ENCODE assay signal across 8 mouse cellular contexts in the genomic region with DNA sequence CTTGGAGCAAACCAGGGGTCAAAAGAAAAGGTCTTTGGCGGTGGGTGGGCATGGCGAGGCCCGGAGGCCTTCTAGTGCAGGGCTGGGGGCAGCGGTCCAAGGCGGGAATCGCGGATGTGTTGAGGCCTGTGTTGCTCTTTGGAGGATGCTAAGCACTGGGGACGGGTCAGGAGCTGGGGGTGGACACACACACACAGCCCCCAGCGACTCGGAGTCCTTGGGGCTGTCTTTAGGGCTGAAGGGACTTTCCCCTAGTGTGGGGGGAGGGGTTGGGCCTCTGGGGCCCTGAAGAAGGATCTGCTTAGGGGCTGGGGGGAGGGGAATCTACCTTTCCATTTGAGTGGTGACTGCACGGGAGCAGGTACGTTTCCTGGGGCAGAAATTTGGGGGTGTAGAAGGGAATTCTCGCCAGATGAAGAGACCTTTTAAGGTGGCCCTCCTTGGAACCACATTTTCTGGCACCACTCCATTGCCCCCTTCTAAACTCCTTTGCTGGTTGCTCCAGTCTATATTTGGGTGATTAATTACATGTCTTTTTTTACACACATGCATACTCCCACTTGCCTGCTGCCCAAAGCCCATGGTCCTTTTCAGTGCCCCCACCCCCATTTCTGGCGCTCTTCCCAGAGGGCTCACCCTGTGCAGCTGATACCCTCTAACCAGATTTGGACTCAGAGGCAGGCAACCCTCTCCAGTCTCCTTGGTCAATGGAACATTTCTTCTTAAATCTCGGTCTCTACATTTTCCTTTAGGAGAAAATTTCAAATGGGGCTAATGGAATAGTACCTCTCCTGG. TPM values are rescaled to one million over a fixed set of nuclear protein-coding genes. Genes with fewer than 3 reads are reported as not detected.
DNase-seq lines count a peak whose midpoint lies in the region; ATAC-seq and TF ChIP-seq lines count a peak whose summit lies in the region.

No protein-coding gene starts in this region.

- peak overlapping the region; percentile 97 for H3ac ChIP-seq in C2C12 (ENCODE audit: control insufficient read depth, insufficient read length, low read depth)

- peak overlapping the region; percentile 63 for H3K4me2 ChIP-seq in heart, embryonic 11.5 days
- H3K4me2 ChIP-seq in midbrain, embryonic 12.5 days (replicated peaks) = peak overlapping the region; percentile 61

- H3K4me1 ChIP-seq in erythroblast, embryonic 14.5 days (ENCODE audit: control insufficient read depth) = peaks cover 15% of the 10 kb centered on the region
- peaks cover 4% of the 10 kb centered on the region; the same call in 1 of the 2 replicates for H3K4me1 ChIP-seq in heart, embryonic 11.5 days (ENCODE audit: control insufficient read depth, insufficient read depth, low read length)
- 0 out of 2 replicates have a peak, but pooled peaks cover 5% of the 10 kb centered on the region for H3K4me1 ChIP-seq in midbrain, embryonic 12.5 days

- H3K36me3 ChIP-seq in erythroblast, embryonic 14.5 days (ENCODE audit: control insufficient read depth) = no peaks in the 10 kb centered on the region
- peaks cover 4% of the 10 kb centered on the region for H3K36me3 ChIP-seq in C2C12 (ENCODE audit: control insufficient read depth, insufficient read depth)
- no peaks in the 10 kb centered on the region for H3K36me3 ChIP-seq in heart, embryonic 11.5 days (ENCODE audit: control insufficient read depth, insufficient read depth, low read length)
- no peaks in the 10 kb centered on the region for H3K36me3 ChIP-seq in midbrain, embryonic 12.5 days

- peak overlapping the region; percentile 69 for H3K4me3 ChIP-seq in erythroblast, embryonic 14.5 days (replicated peaks)
- peak overlapping the region; percentile 43 for H3K4me3 ChIP-seq in C2C12 (ENCODE audit: insufficient read depth, poor library complexity, severe bottlenecking)
- H3K4me3 ChIP-seq in heart, embryonic 11.5 days (ENCODE audit: low read depth, low read length) = peak overlapping the region; percentile 67
- H3K4me3 ChIP-seq in midbrain, embryonic 12.5 days = peak overlapping the region; percentile 55

- H3K9ac ChIP-seq in heart, embryonic 11.5 days (ENCODE audit: low read depth, low read length) = peak overlapping the region; percentile 77
- peak overlapping the region; percentile 72 for H3K9ac ChIP-seq in midbrain, embryonic 12.5 days (replicated peaks)

- TF ChIP-seq CTCF in C2C12 (IDR thresholded peaks at IDR 0.05; ENCODE audit: control insufficient read depth, insufficient read depth, insufficient read length) = no peak

- DNase-seq in cerebellum, adult 9-10 months = peak; percentile 32
- DNase-seq in kidney, postnatal 4 days = peak; percentile 34 to 54
- DNase-seq in frontal cortex, postnatal 14 days (ENCODE audit: low spot score in 2 of 2) = no peak

- H3K79me2 ChIP-seq in C2C12 (ENCODE audit: control insufficient read depth, insufficient read depth) = peaks cover 44% of the 10 kb centered on the region

- H3K9me3 ChIP-seq in erythroblast, embryonic 14.5 days (ENCODE audit: control insufficient read depth, low read length) = peaks cover 3% of the 10 kb centered on the region; the same call in 1 of the 2 replicates
- no peaks in the 10 kb centered on the region for H3K9me3 ChIP-seq in heart, embryonic 11.5 days (replicated peaks; ENCODE audit: control insufficient read depth, low read length)
- H3K9me3 ChIP-seq in midbrain, embryonic 12.5 days = no peaks in the 10 kb centered on the region

- H3K27me3 ChIP-seq in erythroblast, embryonic 14.5 days (ENCODE audit: control insufficient read depth) = peaks cover 4% of the 10 kb centered on the region
- H3K27me3 ChIP-seq in C2C12 (ENCODE audit: control insufficient read depth, insufficient read depth, insufficient read length) = no peaks in the 10 kb centered on the region
- H3K27me3 ChIP-seq in heart, embryonic 11.5 days (ENCODE audit: control insufficient read depth, insufficient read depth, low read length) = peaks cover 4% of the 10 kb centered on the region; the same call in 1 of the 2 replicates
- no peaks in the 10 kb centered on the region; the same call in 1 of the 2 replicates for H3K27me3 ChIP-seq in midbrain, embryonic 12.5 days

- WGBS in heart, embryonic 11.5 days (ENCODE audit: insufficient replicate concordance) = 17% methylated on average over 15 of the region's 15 CpGs
- 30% methylated on average over 15 of the region's 15 CpGs for WGBS in midbrain, embryonic 12.5 days

- no peak for ATAC-seq in erythroblast, adult 5-6 weeks (replicated peaks; ENCODE audit: low FRiP score, poor library complexity, severe bottlenecking)
- ATAC-seq in heart, embryonic 11.5 days (replicated peaks; ENCODE audit: insufficient number of reproducible peaks, low FRiP score, low TSS enrichment) = no peak; the same call in 1 of the 2 replicates
- ATAC-seq in midbrain, embryonic 12.5 days (ENCODE audit: low FRiP score, low read depth) = peak; percentile 64

- H3K27ac ChIP-seq in heart, embryonic 11.5 days (ENCODE audit: low read depth, low read length) = peak overlapping the region; percentile 62; the same call in 1 of the 2 replicates
- peak overlapping the region; percentile 43; the same call in 1 of the 2 replicates for H3K27ac ChIP-seq in midbrain, embryonic 12.5 days (replicated peaks)

- peaks cover 12% of the 10 kb centered on the region for H3K79me3 ChIP-seq in C2C12 (ENCODE audit: low read depth)

TF ChIP-seq in C2C12, 6 proteins besides CTCF, POLR2A, EP300 and RAD21:
- TF ChIP-seq MYOG (IDR thresholded peaks at IDR 0.05; ENCODE audit: control insufficient read depth, extremely low read depth, insufficient read length) (no peak), USF1 (IDR thresholded peaks at IDR 0.05; ENCODE audit: low read depth) (no peak), CEBPB (IDR thresholded peaks at IDR 0.05; ENCODE audit: low read depth) (no peak), MYOD1 (IDR thresholded peaks at IDR 0.05; ENCODE audit: control insufficient read depth, insufficient read length, low read depth) (no peak), FOSL1 (IDR thresholded peaks at IDR 0.05; ENCODE audit: insufficient read depth, low read length, poor library complexity, severe bottlenecking) (no peak), MAX (IDR thresholded peaks at IDR 0.05) (no peak)

RNA-seq across cellular contexts. Expression of gene Zfp275, which starts 0.7 kb away (rescaled TPM):
- polyA plus RNA-seq in erythroblast, embryonic 14.5 days (2012) = 0.01 and 0.02 TPM in 2 replicates
- 1.3 and 6.1 TPM in 2 replicates for total RNA-seq in erythroblast, adult 5-6 weeks (2015; ENCODE audit: low replicate concordance)
- 0.84 and 1.3 TPM in 2 replicates for total RNA-seq in erythroblast, adult 5-6 weeks (2017; ENCODE audit: low replicate concordance)
- 5.9 TPM for polyA plus RNA-seq in C2C12 (2012; fragmentation: generic; extraction: Trizol)
- polyA plus RNA-seq in heart, embryonic 11.5 days (2014; fragmentation: Nextera tagmentation; extraction: Ambion mirVana) = 12.3 and 14.4 TPM in 2 replicates
- polyA plus RNA-seq in midbrain, embryonic 12.5 days (2016; fragmentation: Nextera tagmentation; extraction: Ambion mirVana) = 18.6 and 19.1 TPM in 2 replicates

RNA-seq across cellular contexts. Expression of gene Gm45015, which starts 6.5 kb away (rescaled TPM):
- polyA plus RNA-seq in erythroblast, embryonic 14.5 days (2012) = not detected in 2 replicates
- total RNA-seq in erythroblast, adult 5-6 weeks (2015; ENCODE audit: low replicate concordance) = not detected in 2 replicates
- total RNA-seq in erythroblast, adult 5-6 weeks (2017; ENCODE audit: low replicate concordance) = not detected in 2 replicates
- not detected for polyA plus RNA-seq in C2C12 (2012; fragmentation: generic; extraction: Trizol)
- not detected in 2 replicates for polyA plus RNA-seq in heart, embryonic 11.5 days (2014; fragmentation: Nextera tagmentation; extraction: Ambion mirVana)
- not detected in 2 replicates for polyA plus RNA-seq in midbrain, embryonic 12.5 days (2016; fragmentation: Nextera tagmentation; extraction: Ambion mirVana)

RNA-seq across cellular contexts. Expression of gene Xlr5a, which starts 50.4 kb away (rescaled TPM):
- polyA plus RNA-seq in erythroblast, embryonic 14.5 days (2012) = not detected in 2 replicates
- total RNA-seq in erythroblast, adult 5-6 weeks (2015; ENCODE audit: low replicate concordance) = not detected in 2 replicates
- not detected in 2 replicates for total RNA-seq in erythroblast, adult 5-6 weeks (2017; ENCODE audit: low replicate concordance)
- polyA plus RNA-seq in C2C12 (2012; fragmentation: generic; extraction: Trizol) = not detected
- polyA plus RNA-seq in heart, embryonic 11.5 days (2014; fragmentation: Nextera tagmentation; extraction: Ambion mirVana) = not detected in 2 replicates
- 0.14 and 0.16 TPM in 2 replicates for polyA plus RNA-seq in midbrain, embryonic 12.5 days (2016; fragmentation: Nextera tagmentation; extraction: Ambion mirVana)

RNA-seq across cellular contexts. Expression of gene Xlr5c, which starts 50.4 kb away (rescaled TPM):
- polyA plus RNA-seq in erythroblast, embryonic 14.5 days (2012) = not detected in 2 replicates
- total RNA-seq in erythroblast, adult 5-6 weeks (2015; ENCODE audit: low replicate concordance) = not detected in 2 replicates
- total RNA-seq in erythroblast, adult 5-6 weeks (2017; ENCODE audit: low replicate concordance) = not detected in 2 replicates
- polyA plus RNA-seq in C2C12 (2012; fragmentation: generic; extraction: Trizol) = not detected
- not detected in 2 replicates for polyA plus RNA-seq in heart, embryonic 11.5 days (2014; fragmentation: Nextera tagmentation; extraction: Ambion mirVana)
- not detected in 2 replicates for polyA plus RNA-seq in midbrain, embryonic 12.5 days (2016; fragmentation: Nextera tagmentation; extraction: Ambion mirVana)

RNA-seq across cellular contexts. Expression of gene Gm18336, which starts 55.4 kb away (rescaled TPM):
- not detected in 2 replicates for polyA plus RNA-seq in erythroblast, embryonic 14.5 days (2012)
- not detected in 2 replicates for total RNA-seq in erythroblast, adult 5-6 weeks (2015; ENCODE audit: low replicate concordance)
- not detected in 2 replicates for total RNA-seq in erythroblast, adult 5-6 weeks (2017; ENCODE audit: low replicate concordance)
- polyA plus RNA-seq in C2C12 (2012; fragmentation: generic; extraction: Trizol) = not detected
- not detected in 2 replicates for polyA plus RNA-seq in heart, embryonic 11.5 days (2014; fragmentation: Nextera tagmentation; extraction: Ambion mirVana)
- not detected in 2 replicates for polyA plus RNA-seq in midbrain, embryonic 12.5 days (2016; fragmentation: Nextera tagmentation; extraction: Ambion mirVana)

Comparison
In these comparisons a context has a peak if more than half of its experiments do, and no peak if none do; other contexts are left out.
1. DNase-seq: peak in cerebellum, adult 9-10 months (single experiment) and kidney, postnatal 4 days (2 of 2); none in frontal cortex, postnatal 14 days (0 of 2).
2. Peak in every context shown above with its lines, with median percentiles within 50 percentile points of each other: H3K4me3 ChIP-seq.